Mouse (Mus musculus) megakaryocyte, embryonic 14.5 days (primary cell): Measurements from ENCODE around the gene Asic5. TPM values are rescaled to one million over a fixed set of nuclear protein-coding genes. Genes with fewer than 3 reads are reported as not detected.

ENCODE experiments used
- H3K27me3 ChIP-seq: replicated peaks from 2 replicates; pipeline ENCODE3; 2012; ENCODE audit warnings: inconsistent platforms
- H3K36me3 ChIP-seq: replicated peaks from 2 replicates; pipeline ENCODE3; 2012; ENCODE audit warnings: low read length, inconsistent platforms, mixed read lengths
- H3K4me1 ChIP-seq: 2 replicates; pipeline ENCODE4 v1.6.1; 2012; ENCODE audit warnings: inconsistent platforms
- H3K4me3 ChIP-seq: replicated peaks from 2 replicates; pipeline ENCODE3; 2012; ENCODE audit warnings: moderate library complexity, mild to moderate bottlenecking, inconsistent platforms
- H3K9me3 ChIP-seq: 2 replicates; pipeline ENCODE4 v1.6.1; 2012; ENCODE audit warnings: inconsistent platforms
- FLI1 ChIP-seq: IDR thresholded peaks from 2 replicates; pipeline ENCODE4 v1.6.1; 2012; ENCODE audit warnings: low read length, inconsistent platforms, mixed read lengths
- GATA1 ChIP-seq: IDR thresholded peaks from 3 replicates; pipeline ENCODE4 v1.6.1; 2012; ENCODE audit warnings: mixed read lengths, low read length, inconsistent platforms, borderline replicate concordance
- polyA plus RNA-seq: library from polyadenylated mRNA; stranded (reverse); fragments of >175 nt; gene quantifications from 2 replicates; pipeline ENCODE4 v1.2.3, GENCODE M21; 2012; ENCODE audit warnings: low replicate concordance; ENCODE audit not compliant: insufficient read depth

Asic5 gene
- polyA plus RNA-seq, 1 experiment: not detected

DNA sequence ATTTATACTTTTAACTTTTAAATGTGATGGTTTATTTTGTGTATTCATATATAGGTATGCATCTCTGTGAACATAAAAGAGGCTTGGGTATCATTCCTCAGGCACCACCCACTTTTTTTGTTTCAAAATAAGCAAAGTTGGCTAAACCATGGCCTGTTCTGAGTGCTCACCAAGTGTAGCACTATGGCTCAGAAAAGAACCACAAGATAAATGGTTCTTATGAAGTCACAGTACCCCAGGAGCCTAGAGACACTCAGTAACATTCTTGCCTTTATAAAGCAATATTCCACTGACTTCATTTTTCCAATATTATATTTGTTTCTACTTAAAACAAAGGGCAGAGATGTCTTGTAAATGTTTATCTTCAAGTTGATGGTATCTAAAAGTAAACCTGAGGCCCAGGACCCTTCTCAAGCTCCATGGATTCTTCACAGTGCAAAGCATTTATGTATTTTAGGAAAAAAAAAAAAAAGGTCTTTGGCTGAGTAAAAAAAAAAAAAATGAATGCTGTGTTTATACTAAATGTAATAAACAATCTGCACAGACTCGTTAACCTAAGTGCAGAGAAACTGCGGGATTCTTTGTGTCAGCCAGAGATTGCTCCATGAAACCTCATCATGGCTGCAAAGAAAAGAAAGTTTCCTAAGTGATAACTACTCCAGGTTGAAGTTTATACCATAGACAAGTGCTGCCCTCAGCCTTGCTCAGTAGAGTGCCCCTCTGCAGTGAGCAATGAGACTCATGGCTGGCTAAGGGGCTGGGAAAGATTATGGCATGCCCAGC is 54.4 kb downstream of the Asic5 start:
- Histone ChIP-seq H3K27me3 (no peaks in the 10 kb centered on the region), H3K4me3 (no peak overlapping the region), H3K4me1 (0 out of 2 replicates have a peak, but pooled peaks cover 3% of the 10 kb centered on the region), H3K9me3 (no peaks in the 10 kb centered on the region), H3K36me3 (peaks cover 90% of the 10 kb centered on the region)
- TF ChIP-seq FLI1 (no peak), GATA1 (no peak)

- TF ChIP-seq FLI1 (no peak), GATA1 (no peak)
- peaks cover 78% of the 10 kb centered on the region for H3K36me3 ChIP-seq
- H3K4me1 ChIP-seq: peaks cover 27% of the 10 kb centered on the region
- H3K27me3 ChIP-seq: no peaks in the 10 kb centered on the region
- no peak overlapping the region for H3K4me3 ChIP-seq
- H3K9me3 ChIP-seq: no peaks in the 10 kb centered on the region
Measured at GRCm38 (mm10) chr3:82043676-82044075, 61.6 kb downstream of the Asic5 start.

- no peak for TF ChIP-seq GATA1
- TF ChIP-seq FLI1: no peak
- Histone ChIP-seq H3K9me3 (no peaks in the 10 kb centered on the region), H3K36me3 (peaks cover 78% of the 10 kb centered on the region), H3K27me3 (no peaks in the 10 kb centered on the region), H3K4me3 (no peak overlapping the region), H3K4me1 (peaks cover 32% of the 10 kb centered on the region)
Measured at GRCm38 (mm10) chr3:82044902-82045301, 62.8 kb downstream of the Asic5 start.

DNA sequence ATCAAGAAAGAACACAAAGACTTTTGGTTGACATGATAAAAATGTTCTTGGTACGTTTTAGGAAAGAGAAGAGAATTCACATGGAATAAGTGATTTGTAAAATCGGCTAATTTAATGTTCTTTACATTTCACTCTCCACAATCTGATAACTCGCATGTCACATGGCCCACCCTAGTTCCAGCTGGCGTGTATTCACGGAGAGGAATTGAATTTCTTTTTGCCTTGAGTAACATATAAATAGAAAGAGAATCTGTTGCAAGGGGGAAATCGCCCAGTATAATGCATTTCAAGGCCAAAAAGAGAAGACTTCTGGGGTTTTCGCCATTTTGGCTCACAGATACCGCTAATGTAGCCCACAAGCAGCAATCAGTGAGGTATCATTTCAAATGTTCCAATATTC is 64.0 kb downstream of the Asic5 start:
- Histone ChIP-seq H3K4me3 (no peak overlapping the region), H3K4me1 (peaks cover 36% of the 10 kb centered on the region), H3K9me3 (no peaks in the 10 kb centered on the region), H3K36me3 (peaks cover 74% of the 10 kb centered on the region), H3K27me3 (no peaks in the 10 kb centered on the region)
- TF ChIP-seq GATA1: no peak
- no peak for TF ChIP-seq FLI1

- Histone ChIP-seq H3K36me3 (peaks cover 69% of the 10 kb centered on the region), H3K4me3 (no peak overlapping the region), H3K4me1 (peaks cover 43% of the 10 kb centered on the region), H3K27me3 (no peaks in the 10 kb centered on the region), H3K9me3 (no peaks in the 10 kb centered on the region)
- TF ChIP-seq GATA1: no peak
- no peak for TF ChIP-seq FLI1
Measured at GRCm38 (mm10) chr3:82047100-82047753, 65.1 kb downstream of the Asic5 start.

GRCm38 (mm10) chr3:82048078-82048477 is 66.0 kb downstream of the Asic5 start:
- no peak for TF ChIP-seq FLI1
- TF ChIP-seq GATA1: no peak
- Histone ChIP-seq H3K9me3 (no peaks in the 10 kb centered on the region), H3K36me3 (peaks cover 70% of the 10 kb centered on the region), H3K4me1 (peaks cover 45% of the 10 kb centered on the region), H3K4me3 (no peak overlapping the region), H3K27me3 (no peaks in the 10 kb centered on the region)

DNA sequence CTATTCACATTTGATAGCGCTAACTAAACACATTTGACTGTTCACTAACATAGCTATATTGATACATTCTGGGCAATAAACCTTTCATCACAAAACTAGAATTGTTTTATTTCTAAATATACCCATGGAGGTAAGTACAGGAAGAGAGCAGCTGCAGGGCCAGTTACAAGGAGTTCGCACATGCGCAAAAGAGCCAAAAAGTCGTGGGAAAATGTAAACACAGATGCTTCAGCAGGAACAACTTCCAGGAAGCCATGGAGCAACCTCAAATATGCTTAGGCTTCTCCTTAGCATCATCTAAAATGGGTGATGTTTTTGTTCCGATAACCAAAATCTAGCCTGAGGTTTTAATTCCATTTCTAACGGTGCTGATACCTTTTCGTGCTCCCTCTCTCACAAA is 66.6 kb downstream of the Asic5 start:
- Histone ChIP-seq H3K27me3 (no peaks in the 10 kb centered on the region), H3K4me3 (no peak overlapping the region), H3K4me1 (peaks cover 42% of the 10 kb centered on the region), H3K9me3 (no peaks in the 10 kb centered on the region), H3K36me3 (peaks cover 67% of the 10 kb centered on the region)
- TF ChIP-seq FLI1 (no peak), GATA1 (no peak)

DNA sequence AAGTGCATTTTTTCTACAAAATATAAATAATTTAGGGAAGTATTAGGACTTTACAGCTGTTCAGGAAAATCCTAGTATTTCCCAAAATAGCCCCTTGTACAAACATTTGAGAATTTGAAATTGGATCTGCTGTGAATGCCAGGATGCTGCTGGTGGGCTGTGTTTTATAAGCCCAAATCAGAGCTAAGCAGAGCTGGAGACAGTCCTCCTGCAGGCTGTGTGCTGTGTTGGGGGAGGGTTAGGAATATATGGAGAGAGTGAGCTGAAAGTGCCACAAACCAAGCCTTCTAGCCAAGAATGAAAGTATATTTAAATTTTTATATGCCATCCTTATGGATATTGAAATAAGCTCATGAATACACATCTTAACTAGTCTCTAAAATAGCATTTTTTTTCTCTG is 69.4 kb downstream of the Asic5 start:
- Histone ChIP-seq H3K4me1 (peaks cover 47% of the 10 kb centered on the region), H3K27me3 (no peaks in the 10 kb centered on the region), H3K36me3 (peaks cover 58% of the 10 kb centered on the region), H3K9me3 (no peaks in the 10 kb centered on the region), H3K4me3 (no peak overlapping the region)
- TF ChIP-seq GATA1 (no peak), FLI1 (no peak)

- Histone ChIP-seq H3K9me3 (no peaks in the 10 kb centered on the region), H3K36me3 (peaks cover 58% of the 10 kb centered on the region), H3K4me3 (no peak overlapping the region), H3K4me1 (peaks cover 48% of the 10 kb centered on the region), H3K27me3 (no peaks in the 10 kb centered on the region)
- no peak for TF ChIP-seq FLI1
- TF ChIP-seq GATA1: no peak
Measured at GRCm38 (mm10) chr3:82052029-82052428, 69.9 kb downstream of the Asic5 start.

DNA sequence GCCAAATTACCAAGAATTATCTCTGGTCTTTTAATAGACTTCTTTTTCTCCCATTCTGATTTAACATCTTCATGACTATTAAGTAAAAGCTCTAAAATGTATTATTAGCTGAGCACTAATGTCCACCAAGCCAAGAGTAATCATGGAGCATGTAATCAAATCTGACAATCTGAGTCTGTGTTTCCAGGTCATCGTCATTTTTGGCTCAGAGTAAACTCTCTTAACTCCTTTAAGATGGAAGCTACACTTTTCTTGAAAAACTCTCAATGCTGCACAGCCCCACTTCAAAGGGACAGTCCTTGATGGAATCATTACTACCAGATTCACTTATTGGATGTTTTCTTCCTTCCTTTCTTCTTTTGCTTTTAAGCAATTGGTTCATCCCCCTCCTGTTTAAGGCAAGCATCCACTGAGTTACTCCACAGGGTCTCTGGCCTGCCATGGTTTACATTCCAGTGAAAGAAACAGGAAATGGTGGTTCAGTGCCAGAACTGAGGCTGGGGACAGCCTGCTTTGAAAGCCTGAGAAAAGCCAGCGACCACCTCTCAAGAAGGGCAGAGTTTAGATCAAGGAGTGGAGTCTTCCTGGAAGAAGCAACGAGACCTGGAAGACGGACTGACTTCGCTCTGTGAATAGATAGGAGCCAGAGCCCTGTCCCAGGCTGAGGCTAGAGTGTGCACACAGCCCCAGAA is 72.3 kb downstream of the Asic5 start:
- H3K9me3 ChIP-seq: no peaks in the 10 kb centered on the region
- H3K36me3 ChIP-seq: peaks cover 59% of the 10 kb centered on the region
- no peaks in the 10 kb centered on the region for H3K27me3 ChIP-seq
- H3K4me3 ChIP-seq: no peak overlapping the region
- H3K4me1 ChIP-seq: peaks cover 54% of the 10 kb centered on the region
- TF ChIP-seq FLI1 (no peak), GATA1 (no peak)
